Mouse (Mus musculus): ENCODE measurements around the gene Gm16223.

GRCm38 (mm10) chr5:42174109-42174508 is 106.3 kb downstream of the Gm16223 start:
- no peak for TF ChIP-seq CTCF (IDR thresholded peaks at IDR 0.05; ENCODE audit: low read depth)
- TF ChIP-seq EP300 (IDR thresholded peaks at IDR 0.05; ENCODE audit: low read depth): no peak
